Comparison of ENCODE assay signal across 21 mouse cellular contexts in the genomic region with DNA sequence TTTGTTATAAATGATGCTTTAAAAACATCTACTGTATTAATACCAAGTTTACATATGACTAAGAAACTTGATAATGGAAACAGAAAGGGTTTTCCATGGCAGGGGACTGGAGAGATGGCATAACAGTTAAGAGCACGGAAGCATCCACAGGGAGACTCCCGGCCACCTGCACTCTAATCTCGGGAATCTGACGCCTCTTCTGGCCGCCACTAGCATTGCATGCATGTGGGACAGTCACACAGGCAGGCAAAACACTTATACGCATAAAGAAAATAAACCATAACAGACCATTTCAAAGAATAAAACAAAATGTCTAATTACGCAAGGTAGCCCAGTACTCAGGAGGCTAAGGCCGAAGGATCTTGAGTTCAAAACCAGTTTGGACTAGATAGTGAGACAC. TPM values are rescaled to one million over a fixed set of nuclear protein-coding genes. Genes with fewer than 3 reads are reported as not detected.
DNase-seq lines count a peak whose midpoint lies in the region; ATAC-seq and TF ChIP-seq lines count a peak whose summit lies in the region.
"Had no signal": no experiment of that assay in that cellular context is flagged by ENCODE, and none has a peak within 500 bp of the region (broad histone marks: within the 10 kb centered on the region; RNA-seq: fewer than 3 reads in every experiment).

No protein-coding gene starts in this region.

- H3K4me2 ChIP-seq in forebrain, postnatal 0 days (ENCODE audit: low read depth) = no peak overlapping the region
- H3K4me2 ChIP-seq in forebrain, embryonic 13.5 days = no peak overlapping the region
- H3K4me2 ChIP-seq in embryonic facial prominence, embryonic 11.5 days (ENCODE audit: low read depth, low read length) = no peak overlapping the region
- H3K4me2 ChIP-seq: forebrain, embryonic 15.5 days; heart, embryonic 15.5 days; limb, embryonic 15.5 days; neural tube, embryonic 12.5 days had no signal

- intact Hi-C loops in left cerebral cortex, adult 2 months (cut with DNase I) = no loop called here

- no peak for TF ChIP-seq EP300 in ES-Bruce4 (IDR thresholded peaks at IDR 0.05; ENCODE audit: insufficient read depth, low read depth, low read length)

- no peak overlapping the region for H3K9ac ChIP-seq in forebrain, postnatal 0 days
- H3K9ac ChIP-seq in forebrain, embryonic 13.5 days = no peak overlapping the region
- H3K9ac ChIP-seq in ES-Bruce4 (ENCODE audit: low read depth, poor library complexity, severe bottlenecking) = no peak overlapping the region
- no peak overlapping the region for H3K9ac ChIP-seq in embryonic facial prominence, embryonic 11.5 days (replicated peaks; ENCODE audit: low read length)
- H3K9ac ChIP-seq: forebrain, embryonic 15.5 days; heart, embryonic 15.5 days; limb, embryonic 15.5 days; neural tube, embryonic 12.5 days had no signal

- H3K27ac ChIP-seq in forebrain, postnatal 0 days (ENCODE audit: low read depth, low read length) = no peak overlapping the region
- H3K27ac ChIP-seq in forebrain, embryonic 13.5 days = no peak overlapping the region
- H3K27ac ChIP-seq in left cerebral cortex, adult 2 months = no peak overlapping the region
- H3K27ac ChIP-seq in ES-Bruce4 (ENCODE audit: insufficient read depth, low read length) = no peak overlapping the region
- no peak overlapping the region for H3K27ac ChIP-seq in embryonic facial prominence, embryonic 11.5 days (replicated peaks; ENCODE audit: low read depth, low read length)
- H3K27ac ChIP-seq: forebrain, embryonic 15.5 days; heart, adult 2 months; heart, embryonic 15.5 days; hindbrain, embryonic 10.5 days; limb, embryonic 15.5 days; neural tube, embryonic 12.5 days had no signal

- 75% methylated on average over 8 of the region's 8 CpGs for WGBS in forebrain, postnatal 0 days
- WGBS in forebrain, embryonic 13.5 days = 75% methylated on average over 8 of the region's 8 CpGs
- WGBS in embryonic facial prominence, embryonic 11.5 days = 73% methylated on average over 8 of the region's 8 CpGs

- no peak for TF ChIP-seq POLR2A in ES-Bruce4 (IDR thresholded peaks at IDR 0.05; ENCODE audit: insufficient read depth, low read length)

- H3K9me3 ChIP-seq in forebrain, postnatal 0 days (ENCODE audit: low read length) = no peaks in the 10 kb centered on the region
- H3K9me3 ChIP-seq in forebrain, embryonic 13.5 days (replicated peaks) = no peaks in the 10 kb centered on the region
- no peaks in the 10 kb centered on the region for H3K9me3 ChIP-seq in ES-Bruce4 (replicated peaks; ENCODE audit: control insufficient read depth, insufficient read depth, low read length, poor library complexity, severe bottlenecking)
- H3K9me3 ChIP-seq in embryonic facial prominence, embryonic 11.5 days (replicated peaks; ENCODE audit: control insufficient read depth, low read length) = no peaks in the 10 kb centered on the region
- H3K9me3 ChIP-seq: forebrain, embryonic 15.5 days; heart, embryonic 15.5 days; hindbrain, embryonic 10.5 days; limb, embryonic 15.5 days; neural tube, embryonic 12.5 days had no signal

- H3K36me3 ChIP-seq in forebrain, postnatal 0 days (ENCODE audit: insufficient read depth) = peaks cover 8% of the 10 kb centered on the region
- peaks cover 56% of the 10 kb centered on the region for H3K36me3 ChIP-seq in forebrain, embryonic 13.5 days (ENCODE audit: poor library complexity, severe bottlenecking)
- H3K36me3 ChIP-seq in ES-Bruce4 (ENCODE audit: control insufficient read depth, insufficient read depth, low read length, poor library complexity, severe bottlenecking) = peaks cover 54% of the 10 kb centered on the region
- no peaks in the 10 kb centered on the region; the same call in none of the 2 replicates for H3K36me3 ChIP-seq in embryonic facial prominence, embryonic 11.5 days (replicated peaks; ENCODE audit: control insufficient read depth, insufficient read depth, low read depth, low read length)

- no peak for ATAC-seq in forebrain, postnatal 0 days
- no peak for ATAC-seq in forebrain, embryonic 13.5 days
- ATAC-seq in embryonic facial prominence, embryonic 11.5 days (replicated peaks; ENCODE audit: insufficient number of reproducible peaks, low FRiP score, low TSS enrichment, low read depth) = no peak
- ATAC-seq: forebrain, embryonic 15.5 days; Patski had no signal

- no peak overlapping the region for H3K4me3 ChIP-seq in forebrain, postnatal 0 days (ENCODE audit: low read depth, low read length)
- H3K4me3 ChIP-seq in forebrain, embryonic 13.5 days = no peak overlapping the region
- H3K4me3 ChIP-seq in left cerebral cortex, adult 2 months = no peak overlapping the region
- no peak overlapping the region for H3K4me3 ChIP-seq in ES-Bruce4 (ENCODE audit: low read depth, low read length)
- H3K4me3 ChIP-seq in embryonic facial prominence, embryonic 11.5 days (ENCODE audit: low read depth, low read length) = no peak overlapping the region
- H3K4me3 ChIP-seq: forebrain, embryonic 15.5 days; heart, adult 2 months; heart, embryonic 15.5 days; hindbrain, embryonic 10.5 days; limb, embryonic 15.5 days; neural tube, embryonic 12.5 days had no signal

- H3K4me1 ChIP-seq in forebrain, postnatal 0 days (ENCODE audit: insufficient read depth) = no peaks in the 10 kb centered on the region
- H3K4me1 ChIP-seq in forebrain, embryonic 13.5 days = no peaks in the 10 kb centered on the region
- H3K4me1 ChIP-seq in ES-Bruce4 (ENCODE audit: control insufficient read depth, insufficient read depth, low read length) = no peaks in the 10 kb centered on the region
- H3K4me1 ChIP-seq in embryonic facial prominence, embryonic 11.5 days (ENCODE audit: control insufficient read depth, insufficient read depth, low read length) = no peaks in the 10 kb centered on the region
- H3K4me1 ChIP-seq: forebrain, embryonic 15.5 days; heart, embryonic 15.5 days; hindbrain, embryonic 10.5 days; limb, embryonic 15.5 days; neural tube, embryonic 12.5 days had no signal

- no peaks in the 10 kb centered on the region for H3K27me3 ChIP-seq in forebrain, postnatal 0 days (ENCODE audit: insufficient read depth, low read length)
- H3K27me3 ChIP-seq in forebrain, embryonic 13.5 days = no peaks in the 10 kb centered on the region
- no peaks in the 10 kb centered on the region for H3K27me3 ChIP-seq in ES-Bruce4 (ENCODE audit: control insufficient read depth, insufficient read depth, low read length, poor library complexity, severe bottlenecking)
- no peaks in the 10 kb centered on the region for H3K27me3 ChIP-seq in embryonic facial prominence, embryonic 11.5 days (ENCODE audit: control insufficient read depth, insufficient read depth, low read length)
- H3K27me3 ChIP-seq: forebrain, embryonic 15.5 days; heart, embryonic 15.5 days; limb, embryonic 15.5 days; neural tube, embryonic 12.5 days; Patski had no signal

- peak; percentile 22; the same call in 1 of the 2 replicates for TF ChIP-seq CTCF in forebrain, postnatal 0 days (IDR thresholded peaks at IDR 0.05; ENCODE audit: low read depth)
- TF ChIP-seq CTCF in left cerebral cortex, adult 2 months (IDR thresholded peaks at IDR 0.05) = peak; percentile 9
- peak; percentile 43 for TF ChIP-seq CTCF in ES-Bruce4 (IDR thresholded peaks at IDR 0.05; ENCODE audit: low read depth, low read length)

- no peak for DNase-seq in forebrain, postnatal 0 days
- no peak for DNase-seq in left cerebral cortex, adult 2 months (ENCODE audit: extremely low spot score in 1 of 2, low spot score in 2 of 2)
- DNase-seq in left cerebral cortex, adult 18-20 months (ENCODE audit: low spot score in 2 of 2) = no peak
- DNase-seq in embryonic facial prominence, embryonic 11.5 days (ENCODE audit: low spot score) = peak; percentile 8
- no peak for DNase-seq in spleen, postnatal 4 days (ENCODE audit: low spot score in 2 of 2)
- DNase-seq: adrenal gland, postnatal 36 days; cerebellum, adult 9-10 months; gastrocnemius, postnatal 10 days; heart, adult 2 months; kidney, adult 11 months; kidney, postnatal 25 days; spleen, adult 18-20 months; thymus, postnatal 4 days had no signal

RNA-seq across cellular contexts. Expression of a gene that starts 7.1 kb away (rescaled TPM):
- total RNA-seq in forebrain, postnatal 0 days (2014; rRNA removed) = 1.8 and 4.1 TPM in 2 replicates
- polyA plus RNA-seq in forebrain, postnatal 0 days (2015; fragmentation: Nextera tagmentation; extraction: Ambion mirVana) = 1.3 and 1.4 TPM in 2 replicates
- 15.1 and 15.7 TPM in 2 replicates for polyA plus RNA-seq in forebrain, embryonic 13.5 days (2015; fragmentation: Nextera tagmentation; extraction: Ambion mirVana)
- total RNA-seq in left cerebral cortex, adult 2 months (2021) = 1 to 10 TPM; 1.2 to 2.2 TPM
- 1 to 10 TPM; 1.1 to 1.7 TPM for total RNA-seq in left cerebral cortex, adult 18-20 months (2021)
- 32.0 and 32.6 TPM in 2 replicates for polyA plus RNA-seq in ES-Bruce4 (2011; ENCODE audit: insufficient read depth, insufficient read length, low read depth, missing spikeins)
- polyA plus RNA-seq in embryonic facial prominence, embryonic 11.5 days (2014; fragmentation: Nextera tagmentation; extraction: Ambion mirVana) = 19.0 and 22.8 TPM in 2 replicates

RNA-seq across cellular contexts. Expression of a gene that starts 7.2 kb away (rescaled TPM):
- 108 and 114 TPM in 2 replicates for total RNA-seq in forebrain, postnatal 0 days (2014; rRNA removed)
- polyA plus RNA-seq in forebrain, postnatal 0 days (2015; fragmentation: Nextera tagmentation; extraction: Ambion mirVana) = 136 and 157 TPM in 2 replicates
- polyA plus RNA-seq in forebrain, embryonic 13.5 days (2015; fragmentation: Nextera tagmentation; extraction: Ambion mirVana) = 140 and 148 TPM in 2 replicates
- 10 to 100 TPM; 90.7 to 96.2 TPM for total RNA-seq in left cerebral cortex, adult 2 months (2021)
- total RNA-seq in left cerebral cortex, adult 18-20 months (2021) = 10 to 100 TPM; 89.5 to 95.1 TPM
- polyA plus RNA-seq in ES-Bruce4 (2011; ENCODE audit: insufficient read depth, insufficient read length, low read depth, missing spikeins) = 56.5 and 62.4 TPM in 2 replicates
- polyA plus RNA-seq in embryonic facial prominence, embryonic 11.5 days (2014; fragmentation: Nextera tagmentation; extraction: Ambion mirVana) = 124 and 132 TPM in 2 replicates

RNA-seq across cellular contexts. Expression of a gene that starts 23.9 kb away (rescaled TPM):
- total RNA-seq in forebrain, postnatal 0 days (2014; rRNA removed) = 28.4 and 42.9 TPM in 2 replicates
- polyA plus RNA-seq in forebrain, postnatal 0 days (2015; fragmentation: Nextera tagmentation; extraction: Ambion mirVana) = 655 and 742 TPM in 2 replicates
- 653 and 663 TPM in 2 replicates for polyA plus RNA-seq in forebrain, embryonic 13.5 days (2015; fragmentation: Nextera tagmentation; extraction: Ambion mirVana)
- total RNA-seq in left cerebral cortex, adult 2 months (2021) = 100 to 1,000 TPM; 260 to 276 TPM
- total RNA-seq in left cerebral cortex, adult 18-20 months (2021) = 100 to 1,000 TPM; 290 to 310 TPM
- polyA plus RNA-seq in ES-Bruce4 (2011; ENCODE audit: insufficient read depth, insufficient read length, low read depth, missing spikeins) = 262 and 271 TPM in 2 replicates
- 675 and 730 TPM in 2 replicates for polyA plus RNA-seq in embryonic facial prominence, embryonic 11.5 days (2014; fragmentation: Nextera tagmentation; extraction: Ambion mirVana)

RNA-seq across cellular contexts. Expression of a gene that starts 33.6 kb away (rescaled TPM):
- total RNA-seq in forebrain, postnatal 0 days (2014; rRNA removed) = 4.0 and 7.3 TPM in 2 replicates
- polyA plus RNA-seq in forebrain, postnatal 0 days (2015; fragmentation: Nextera tagmentation; extraction: Ambion mirVana) = 10.5 and 11.4 TPM in 2 replicates
- 118 and 124 TPM in 2 replicates for polyA plus RNA-seq in forebrain, embryonic 13.5 days (2015; fragmentation: Nextera tagmentation; extraction: Ambion mirVana)
- total RNA-seq in left cerebral cortex, adult 2 months (2021) = 1 to 10 TPM; 1.5 to 1.7 TPM
- 1 to 10 TPM; 1.0 to 1.4 TPM for total RNA-seq in left cerebral cortex, adult 18-20 months (2021)
- polyA plus RNA-seq in ES-Bruce4 (2011; ENCODE audit: insufficient read depth, insufficient read length, low read depth, missing spikeins) = 157 and 170 TPM in 2 replicates
- 119 and 121 TPM in 2 replicates for polyA plus RNA-seq in embryonic facial prominence, embryonic 11.5 days (2014; fragmentation: Nextera tagmentation; extraction: Ambion mirVana)

RNA-seq across cellular contexts. Expression of a gene that starts 58.6 kb away (rescaled TPM):
- 13.4 and 16.7 TPM in 2 replicates for total RNA-seq in forebrain, postnatal 0 days (2014; rRNA removed)
- polyA plus RNA-seq in forebrain, postnatal 0 days (2015; fragmentation: Nextera tagmentation; extraction: Ambion mirVana) = 8.3 and 8.8 TPM in 2 replicates
- 10.9 and 12.2 TPM in 2 replicates for polyA plus RNA-seq in forebrain, embryonic 13.5 days (2015; fragmentation: Nextera tagmentation; extraction: Ambion mirVana)
- total RNA-seq in left cerebral cortex, adult 2 months (2021) = 1 to 10 TPM; 7.5 to 8.2 TPM
- 1 to 10 TPM; 8.2 to 9.3 TPM for total RNA-seq in left cerebral cortex, adult 18-20 months (2021)
- 12.4 and 12.5 TPM in 2 replicates for polyA plus RNA-seq in ES-Bruce4 (2011; ENCODE audit: insufficient read depth, insufficient read length, low read depth, missing spikeins)
- polyA plus RNA-seq in embryonic facial prominence, embryonic 11.5 days (2014; fragmentation: Nextera tagmentation; extraction: Ambion mirVana) = 15.0 TPM in 2 replicates
